Mouse (Mus musculus) heart, adult 2 months (tissue): ENCODE results near the gene Pdgfd. TPM values are rescaled to one million over a fixed set of nuclear protein-coding genes. Genes with fewer than 3 reads are reported as not detected.
A peak's percentile ranks its signal among the peaks of the same experiment; 100 is the strongest.

Experiments used
- DNase-seq, 2 experiments: peaks; one replicate each; pipeline ENCODE4 v3.0.0; 2021
- H3K27ac ChIP-seq: fragments of 200-600 bp; 2 replicates; pipeline ENCODE4 v1.8.1; 2022
- H3K27me3 ChIP-seq: fragments of 200-500 bp; 2 replicates; pipeline ENCODE4 v1.6.1; 2012; ENCODE audit warnings: mild to moderate bottlenecking, low read length, inconsistent platforms, mixed read lengths; ENCODE audit not compliant: control insufficient read depth, insufficient read depth
- H3K36me3 ChIP-seq: fragments of 200-500 bp; 2 replicates; pipeline ENCODE4 v1.6.1; 2012; ENCODE audit warnings: low read length, inconsistent platforms; ENCODE audit not compliant: control insufficient read depth, insufficient read depth
- H3K4me1 ChIP-seq: fragments of 200-500 bp; 2 replicates; pipeline ENCODE4 v1.6.1; 2011; ENCODE audit warnings: low read length; ENCODE audit not compliant: control insufficient read depth, insufficient read depth
- H3K4me3 ChIP-seq: fragments of 200-600 bp; 2 replicates; pipeline ENCODE4 v1.8.1; 2022
- H3K79me2 ChIP-seq: fragments of 200-500 bp; replicated peaks from 2 replicates; pipeline ENCODE4 v1.6.1; 2012; ENCODE audit warnings: mild to moderate bottlenecking, inconsistent platforms, low read length, moderate library complexity, mixed read lengths; ENCODE audit not compliant: control insufficient read depth, insufficient read depth
- H3K9ac ChIP-seq: fragments of 200-500 bp; 2 replicates; pipeline ENCODE4 v1.6.1; 2012; ENCODE audit warnings: low read depth, mild to moderate bottlenecking, control low read depth, inconsistent platforms, low read length, mixed read lengths
- CTCF ChIP-seq: fragments of 200-600 bp; IDR thresholded peaks from 2 replicates; pipeline ENCODE4 v1.8.1; 2022; ENCODE audit warnings: antibody characterized with exemption, mild to moderate bottlenecking, moderate library complexity
- EP300 ChIP-seq: fragments of 200-500 bp; IDR thresholded peaks from 2 replicates; pipeline ENCODE4 v1.6.1; 2011; ENCODE audit warnings: low read depth, low read length, control low read depth; ENCODE audit not compliant: insufficient read depth
- POLR2A ChIP-seq: fragments of 200-500 bp; IDR thresholded peaks from 2 replicates; pipeline ENCODE4 v1.6.1; 2011; ENCODE audit warnings: mild to moderate bottlenecking, low read depth, low read length, control low read depth; ENCODE audit not compliant: insufficient read depth
- WGBS: fragments of 180-500 bp; shearing (Covaris S2); methylation state at CpG from one replicate; pipeline ENCODE4 v1.1.7; 2018; 5-methylcytosine and 5-hydroxymethylcytosine counted together
- intact Hi-C: fragments of 180-260 bp; cut with DNase I; formaldehyde crosslinking; loops from one replicate; pipeline ENCODE4 v1.15.1; 2025
- polyA plus RNA-seq: library from polyadenylated mRNA; depleted of rRNA; stranded (reverse); fragments of >200 nt; gene quantifications from 2 replicates; pipeline ENCODE4 v1.2.3, GENCODE M21; 2012
- total RNA-seq, 2 experiments: library from RNA; stranded (reverse); gene quantifications; 2 replicates each; pipeline ENCODE4 v1.2.3; 2021

Gene Pdgfd
- total and polyA plus RNA-seq, 3 experiments = 4.1 to 13.1 (median 10.6) TPM

DNA sequence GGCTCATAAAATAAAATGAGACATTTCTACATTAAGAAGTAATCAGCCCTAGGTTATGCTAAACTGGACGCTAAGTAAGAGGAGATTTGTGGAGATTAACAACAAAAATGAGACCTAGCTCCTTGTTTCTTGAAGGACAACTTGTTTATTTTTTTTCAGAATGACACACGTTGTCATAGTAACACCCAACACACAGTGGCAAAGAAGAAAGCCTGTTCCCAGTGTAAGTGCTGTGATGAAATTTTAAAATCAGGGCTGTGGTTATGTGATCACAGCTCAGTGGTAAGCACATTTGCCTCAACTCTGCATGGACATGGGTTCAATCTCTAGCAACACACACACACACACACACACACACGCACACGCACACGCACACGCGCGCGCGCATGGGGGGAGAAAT lies 174.5 kb downstream of the Pdgfd start:
- no peak overlapping the region for H3K27ac ChIP-seq
- no peak for DNase-seq
- no peaks in the 10 kb centered on the region; the same call in 1 of the 2 replicates for H3K36me3 ChIP-seq
- no peak overlapping the region for H3K9ac ChIP-seq
- H3K4me3 ChIP-seq = no peak overlapping the region
- intact Hi-C loops = no loop called here
- no peaks in the 10 kb centered on the region for H3K79me2 ChIP-seq
- 95% methylated on average over 10 of the region's 10 CpGs for WGBS
- no peaks in the 10 kb centered on the region for H3K27me3 ChIP-seq
- TF ChIP-seq POLR2A = no peak
- TF ChIP-seq CTCF = no peak
- TF ChIP-seq EP300 = no peak
- no peaks in the 10 kb centered on the region for H3K4me1 ChIP-seq

DNA sequence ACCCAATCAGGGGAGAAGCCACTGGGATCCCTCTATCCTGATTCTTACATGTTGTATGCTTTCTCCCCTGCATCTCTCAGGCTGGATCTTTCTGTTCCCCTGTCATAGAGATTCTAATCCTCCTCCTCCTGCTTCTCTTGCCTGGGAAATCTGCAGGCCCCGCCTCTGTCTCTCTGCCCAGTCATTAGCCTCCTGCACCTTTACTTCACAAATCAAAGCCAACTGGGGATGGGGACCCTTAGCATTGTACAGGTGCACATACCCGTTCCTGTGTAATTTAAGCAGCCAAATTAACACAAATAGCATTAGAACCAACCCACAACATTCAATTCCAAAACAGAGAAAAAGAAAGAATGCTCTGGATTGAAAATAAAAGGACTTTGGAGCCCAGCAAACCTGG lies 176.1 kb downstream of the Pdgfd start:
- no peak for DNase-seq
- H3K79me2 ChIP-seq = no peaks in the 10 kb centered on the region
- no peak for TF ChIP-seq POLR2A
- no peak for TF ChIP-seq EP300
- no peak for TF ChIP-seq CTCF
- intact Hi-C loops = no loop called here
- no peak overlapping the region for H3K9ac ChIP-seq
- no peaks in the 10 kb centered on the region for H3K27me3 ChIP-seq
- H3K36me3 ChIP-seq = no peaks in the 10 kb centered on the region; the same call in 1 of the 2 replicates
- H3K27ac ChIP-seq = no peak overlapping the region
- H3K4me1 ChIP-seq = no peaks in the 10 kb centered on the region
- WGBS = 72% methylated on average over 2 of the region's 2 CpGs
- H3K4me3 ChIP-seq = no peak overlapping the region

DNA sequence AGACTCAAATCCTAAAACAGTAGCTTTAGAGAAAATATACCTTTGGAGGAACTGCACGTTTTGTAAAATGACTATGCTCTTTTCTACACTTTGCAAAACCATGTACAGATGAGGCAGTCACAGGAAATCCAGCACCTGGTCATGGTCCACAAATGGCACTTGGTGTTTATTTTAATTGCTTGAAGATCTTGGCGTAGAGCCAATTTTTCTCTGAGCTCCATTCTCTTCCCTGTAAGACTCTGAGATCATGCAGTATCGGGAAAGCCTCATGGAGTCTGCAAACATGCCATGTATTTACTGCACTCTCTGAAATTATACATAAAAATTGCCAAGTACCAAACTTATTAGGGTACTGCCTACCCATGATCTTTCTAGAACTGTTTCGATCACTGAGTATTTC lies 176.5 kb downstream of the Pdgfd start:
- no peak for TF ChIP-seq EP300
- no peak for TF ChIP-seq POLR2A
- TF ChIP-seq CTCF = no peak
- Histone ChIP-seq H3K36me3 (no peaks in the 10 kb centered on the region; the same call in 1 of the 2 replicates), H3K27me3 (no peaks in the 10 kb centered on the region), H3K79me2 (no peaks in the 10 kb centered on the region), H3K9ac (no peak overlapping the region), H3K27ac (no peak overlapping the region), H3K4me1 (no peaks in the 10 kb centered on the region), H3K4me3 (no peak overlapping the region)
- 49% methylated on average over 4 of the region's 4 CpGs for WGBS
- intact Hi-C loops = no loop called here
- DNase-seq = no peak

DNA sequence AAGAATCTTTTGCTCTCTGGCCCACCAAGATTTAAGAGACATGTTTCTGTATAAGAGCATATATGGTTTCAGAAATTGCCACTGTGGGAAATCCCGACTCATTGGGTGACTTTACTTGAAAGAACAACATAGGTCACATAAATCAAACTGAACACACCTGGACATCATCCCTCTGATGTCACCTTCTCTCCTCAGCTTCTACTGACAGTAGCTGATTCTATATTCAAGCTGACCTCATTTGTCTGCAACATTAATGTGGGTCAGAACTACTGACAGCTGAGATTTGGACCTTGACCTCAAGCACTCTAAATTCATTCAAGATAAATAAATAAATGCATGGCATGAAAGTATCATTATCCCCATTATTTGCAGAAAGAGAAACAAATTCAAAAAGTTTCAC lies 177.0 kb downstream of the Pdgfd start:
- 79% methylated on average over 1 of the region's 1 CpGs for WGBS
- intact Hi-C loops = no loop called here
- TF ChIP-seq CTCF (no peak), POLR2A (no peak), EP300 (no peak)
- Histone ChIP-seq H3K36me3 (no peaks in the 10 kb centered on the region; the same call in 1 of the 2 replicates), H3K27me3 (no peaks in the 10 kb centered on the region), H3K27ac (no peak overlapping the region), H3K79me2 (no peaks in the 10 kb centered on the region), H3K9ac (no peak overlapping the region), H3K4me1 (no peaks in the 10 kb centered on the region), H3K4me3 (no peak overlapping the region)
- DNase-seq = no peak

DNA sequence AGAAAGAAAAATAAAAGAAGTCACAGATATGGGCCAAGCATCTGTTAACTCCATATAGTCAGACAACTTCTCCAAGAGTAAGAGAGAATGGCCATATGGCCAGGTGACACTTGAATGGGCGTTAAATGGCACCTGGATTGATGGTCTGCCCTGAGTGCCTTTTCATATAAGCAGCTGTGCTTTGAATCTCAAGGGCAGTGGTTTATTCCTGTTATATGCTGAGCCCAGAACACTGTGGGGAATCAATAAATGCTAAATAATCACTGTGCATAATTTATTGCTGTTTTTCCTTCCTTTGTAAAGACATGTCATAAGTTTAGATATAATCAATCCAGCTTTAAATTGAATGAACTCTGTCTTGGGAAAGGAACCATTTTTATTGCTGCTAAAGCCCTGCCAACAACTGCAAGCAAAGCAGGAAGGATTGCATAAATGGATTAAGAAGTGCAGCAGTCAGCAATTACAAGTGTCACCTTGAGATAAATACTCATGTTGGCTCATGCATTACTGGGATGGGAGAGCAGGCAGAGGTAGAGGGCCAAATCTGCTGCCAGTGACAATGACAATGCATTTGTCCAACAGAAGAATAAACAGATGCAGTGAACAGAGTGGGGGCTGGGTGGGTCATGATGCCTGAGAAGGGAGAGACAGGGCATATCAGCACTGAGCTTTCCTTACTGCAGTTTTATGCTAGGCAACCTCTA lies 185.0 kb downstream of the Pdgfd start:
- Histone ChIP-seq H3K79me2 (no peaks in the 10 kb centered on the region), H3K27me3 (no peaks in the 10 kb centered on the region), H3K36me3 (no peaks in the 10 kb centered on the region), H3K27ac (no peak overlapping the region), H3K4me1 (no peaks in the 10 kb centered on the region), H3K9ac (no peak overlapping the region), H3K4me3 (no peak overlapping the region)
- TF ChIP-seq EP300 (no peak), CTCF (no peak), POLR2A (no peak)
- WGBS = 68% methylated on average over 1 of the region's 1 CpGs
- peak in 1 of 2 experiments; percentile 5 for DNase-seq
- intact Hi-C loops = no loop called here

DNA sequence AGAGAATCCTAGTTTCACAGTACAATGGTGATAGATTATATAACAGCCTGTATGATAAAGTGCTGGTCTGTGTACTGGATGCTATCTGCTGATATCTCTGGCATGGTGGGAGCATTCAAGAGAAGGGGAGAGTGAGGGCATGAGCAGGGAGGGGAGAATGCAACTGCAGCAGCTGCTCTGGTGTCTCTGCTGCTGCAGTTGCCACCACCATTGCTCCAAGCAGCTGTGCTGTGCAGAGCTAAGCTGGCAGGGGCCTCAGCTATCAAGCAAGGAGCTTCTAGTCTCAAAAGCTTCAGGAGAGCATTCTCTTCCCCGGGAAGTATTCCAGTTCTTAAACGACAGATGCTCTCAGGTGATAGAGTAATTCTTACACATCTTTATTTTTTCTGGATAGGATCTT lies 192.4 kb downstream of the Pdgfd start:
- H3K27ac ChIP-seq = no peak overlapping the region
- H3K79me2 ChIP-seq = no peaks in the 10 kb centered on the region
- DNase-seq = no peak
- H3K27me3 ChIP-seq = no peaks in the 10 kb centered on the region
- H3K4me1 ChIP-seq = no peaks in the 10 kb centered on the region
- no peak for TF ChIP-seq CTCF
- no peak for TF ChIP-seq POLR2A
- TF ChIP-seq EP300 = no peak
- intact Hi-C loops = no loop called here
- no peak overlapping the region for H3K9ac ChIP-seq
- no peaks in the 10 kb centered on the region for H3K36me3 ChIP-seq
- WGBS = 81% methylated on average over 2 of the region's 2 CpGs
- H3K4me3 ChIP-seq = no peak overlapping the region
